In the genomic region with DNA sequence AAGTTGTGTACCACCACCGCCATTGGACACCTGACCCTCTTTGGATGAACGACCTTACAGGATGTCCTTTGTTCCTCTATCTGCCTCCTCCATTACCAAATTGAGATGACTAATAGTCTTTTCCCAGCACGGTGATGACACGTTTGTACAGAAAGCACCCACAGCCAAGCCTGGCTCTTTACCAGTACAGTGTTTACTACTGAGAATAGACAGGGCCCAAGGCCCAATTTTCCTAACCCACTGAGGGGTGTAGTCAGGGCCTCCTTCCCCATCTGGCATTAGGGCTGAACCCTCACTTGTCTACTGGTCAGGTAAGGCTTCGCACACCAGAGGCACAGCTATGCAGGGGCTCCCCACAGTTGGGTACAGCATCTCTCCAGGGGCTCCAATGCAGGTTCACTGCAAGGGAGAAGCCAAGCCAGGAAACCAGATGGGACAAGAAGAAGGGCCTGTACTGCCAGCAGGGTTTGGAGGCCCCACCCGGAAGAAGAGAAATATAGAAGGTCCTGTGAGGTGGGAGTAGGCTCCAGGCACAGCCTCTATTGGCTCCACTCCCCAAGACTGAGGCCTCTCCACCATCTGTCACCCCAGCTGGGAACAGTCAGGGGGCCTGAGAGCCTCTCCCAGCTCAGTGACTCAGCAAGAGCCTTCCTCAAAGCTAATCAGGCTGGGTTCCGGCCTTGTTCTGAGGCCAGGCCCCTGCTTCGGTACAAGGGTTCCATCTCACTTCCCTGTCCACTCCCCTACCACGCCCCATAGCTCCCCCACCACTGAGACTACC, we compare ENCODE assay signal across 8 mouse cellular contexts. TPM values are rescaled to one million over a fixed set of nuclear protein-coding genes. Genes with fewer than 3 reads are reported as not detected.
DNase-seq lines count a peak whose midpoint lies in the region; ATAC-seq lines count a peak whose summit lies in the region.

No protein-coding gene starts in this region.

- DNase-seq in thymus, postnatal 0 days (ENCODE audit: low spot score) = peak; percentile 21
- DNase-seq in thymus, postnatal 14 days = no peak
- DNase-seq in cerebellum, postnatal 14 days = peak; percentile 92 to 96
- DNase-seq in gastrocnemius, postnatal 14 days = peak; percentile 76
- DNase-seq in intestine, embryonic 14.5 days (ENCODE audit: low spot score) = peak; percentile 79
- DNase-seq in left cerebral cortex, postnatal 14 days (ENCODE audit: low spot score in 2 of 2) = peak; percentile 58 to 61
- peak; percentile 87 for DNase-seq in telencephalon, adult 2 months (ENCODE audit: low read depth, low spot score)

- peak; percentile 85 for ATAC-seq in intestine, embryonic 14.5 days (replicated peaks; ENCODE audit: low FRiP score, low TSS enrichment, low read depth)

- no peak overlapping the region for H3K9ac ChIP-seq in intestine, embryonic 14.5 days (ENCODE audit: low read length)

- peaks cover 10% of the 10 kb centered on the region for H3K36me3 ChIP-seq in intestine, embryonic 14.5 days (ENCODE audit: control insufficient read depth, insufficient read depth, low read length)
- H3K36me3 ChIP-seq in megakaryocyte, embryonic 14.5 days (replicated peaks; ENCODE audit: low read length) = peaks cover 57% of the 10 kb centered on the region

- intact Hi-C loops in gastrocnemius, postnatal 14 days (cut with DNase I; ENCODE audit: low total_unique reads) = no loop called here
- intact Hi-C loops in left cerebral cortex, postnatal 14 days (cut with DNase I) = no loop called here

- H3K27me3 ChIP-seq in intestine, embryonic 14.5 days (replicated peaks; ENCODE audit: control insufficient read depth, insufficient read depth, low read length) = no peaks in the 10 kb centered on the region
- no peaks in the 10 kb centered on the region for H3K27me3 ChIP-seq in megakaryocyte, embryonic 14.5 days (replicated peaks)

- peak overlapping the region; percentile 79 for H3K27ac ChIP-seq in intestine, embryonic 14.5 days (ENCODE audit: low read depth)

- H3K4me1 ChIP-seq in intestine, embryonic 14.5 days (replicated peaks; ENCODE audit: control insufficient read depth, insufficient read depth, low read length) = peaks cover 18% of the 10 kb centered on the region
- peaks cover 92% of the 10 kb centered on the region for H3K4me1 ChIP-seq in megakaryocyte, embryonic 14.5 days

- 45% methylated on average over 9 of the region's 9 CpGs for whole genome bisulfite sequencing in intestine, embryonic 14.5 days

- 0 out of 2 replicates have a peak overlapping the region, but pooled peaks have one; percentile 0 for H3K4me2 ChIP-seq in intestine, embryonic 14.5 days (ENCODE audit: low read length)

- no peak overlapping the region for H3K4me3 ChIP-seq in intestine, embryonic 14.5 days (ENCODE audit: low read depth, low read length)
- peak overlapping the region; percentile 88 for H3K4me3 ChIP-seq in megakaryocyte, embryonic 14.5 days (replicated peaks)

- H3K9me3 ChIP-seq in intestine, embryonic 14.5 days (ENCODE audit: control insufficient read depth, low read length) = no peaks in the 10 kb centered on the region
- H3K9me3 ChIP-seq in megakaryocyte, embryonic 14.5 days = no peaks in the 10 kb centered on the region

RNA-seq across cellular contexts. Expression of gene Mvp, which starts 6.0 kb away (rescaled TPM):
- 29.8 and 32.5 TPM in 2 replicates for polyA plus RNA-seq in thymus, postnatal 0 days (2015; fragmentation: Nextera tagmentation; extraction: Ambion mirVana)
- 10 to 100 TPM; 19.5 to 27.1 TPM for total RNA-seq in gastrocnemius, postnatal 14 days (2021)
- 27.4 and 29.6 TPM in 2 replicates for polyA plus RNA-seq in intestine, embryonic 14.5 days (2014; fragmentation: Nextera tagmentation; extraction: Ambion mirVana)
- total RNA-seq in left cerebral cortex, postnatal 14 days (2021) = 1 to 10 TPM; 4.9 to 5.1 TPM
- 39.1 and 72.4 TPM in 2 replicates for polyA plus RNA-seq in megakaryocyte, embryonic 14.5 days (2012; ENCODE audit: insufficient read depth, low replicate concordance)

RNA-seq across cellular contexts. Expression of gene Pagr1b, which starts 7.9 kb away (rescaled TPM):
- 0.60 and 1.2 TPM in 2 replicates for polyA plus RNA-seq in thymus, postnatal 0 days (2015; fragmentation: Nextera tagmentation; extraction: Ambion mirVana)
- under 1 TPM in 1 of 2 experiments, not detected in 1; 0.97 TPM for total RNA-seq in gastrocnemius, postnatal 14 days (2021)
- polyA plus RNA-seq in intestine, embryonic 14.5 days (2014; fragmentation: Nextera tagmentation; extraction: Ambion mirVana) = 0.45 and 0.86 TPM in 2 replicates
- not detected for total RNA-seq in left cerebral cortex, postnatal 14 days (2021)
- 4.2 TPM in 1 of 2 replicates, not detected in the other for polyA plus RNA-seq in megakaryocyte, embryonic 14.5 days (2012; ENCODE audit: insufficient read depth, low replicate concordance)

RNA-seq across cellular contexts. Expression of gene Pagr1a, which starts 8.7 kb away (rescaled TPM):
- 51.8 and 100 TPM in 2 replicates for polyA plus RNA-seq in thymus, postnatal 0 days (2015; fragmentation: Nextera tagmentation; extraction: Ambion mirVana)
- total RNA-seq in gastrocnemius, postnatal 14 days (2021) = 10 to 100 TPM in 1 of 2 experiments, 1 to 10 TPM in 1; 8.6 to 15.3 TPM
- 43.9 and 47.7 TPM in 2 replicates for polyA plus RNA-seq in intestine, embryonic 14.5 days (2014; fragmentation: Nextera tagmentation; extraction: Ambion mirVana)
- 10 to 100 TPM; 14.5 to 19.3 TPM for total RNA-seq in left cerebral cortex, postnatal 14 days (2021)
- 15.8 and 94.8 TPM in 2 replicates for polyA plus RNA-seq in megakaryocyte, embryonic 14.5 days (2012; ENCODE audit: insufficient read depth, low replicate concordance)

RNA-seq across cellular contexts. Expression of gene Gm42742, which starts 12.5 kb away (rescaled TPM):
- 57.8 and 80.0 TPM in 2 replicates for polyA plus RNA-seq in thymus, postnatal 0 days (2015; fragmentation: Nextera tagmentation; extraction: Ambion mirVana)
- 10 to 100 TPM; 11.1 to 11.6 TPM for total RNA-seq in gastrocnemius, postnatal 14 days (2021)
- 41.8 and 46.3 TPM in 2 replicates for polyA plus RNA-seq in intestine, embryonic 14.5 days (2014; fragmentation: Nextera tagmentation; extraction: Ambion mirVana)
- 10 to 100 TPM; 33.6 to 43.7 TPM for total RNA-seq in left cerebral cortex, postnatal 14 days (2021)
- 164 and 252 TPM in 2 replicates for polyA plus RNA-seq in megakaryocyte, embryonic 14.5 days (2012; ENCODE audit: insufficient read depth, low replicate concordance)

RNA-seq across cellular contexts. Expression of gene Prrt2, which starts 12.6 kb away (rescaled TPM):
- polyA plus RNA-seq in thymus, postnatal 0 days (2015; fragmentation: Nextera tagmentation; extraction: Ambion mirVana) = 0.57 and 0.69 TPM in 2 replicates
- 1 to 10 TPM; 1.6 TPM for total RNA-seq in gastrocnemius, postnatal 14 days (2021)
- 9.2 and 9.5 TPM in 2 replicates for polyA plus RNA-seq in intestine, embryonic 14.5 days (2014; fragmentation: Nextera tagmentation; extraction: Ambion mirVana)
- total RNA-seq in left cerebral cortex, postnatal 14 days (2021) = 100 to 1,000 TPM; 165 to 186 TPM
- 0.68 and 3.9 TPM in 2 replicates for polyA plus RNA-seq in megakaryocyte, embryonic 14.5 days (2012; ENCODE audit: insufficient read depth, low replicate concordance)
